Mouse (Mus musculus) WW6 (cell line): Measurements from ENCODE around the gene Trmt10b.

Experiments used
- DNase-seq: peaks from one replicate; pipeline ENCODE4 v3.0.0-alpha.2; 2013; ENCODE audit warnings: low read depth, low spot score

The Trmt10b gene

DNA sequence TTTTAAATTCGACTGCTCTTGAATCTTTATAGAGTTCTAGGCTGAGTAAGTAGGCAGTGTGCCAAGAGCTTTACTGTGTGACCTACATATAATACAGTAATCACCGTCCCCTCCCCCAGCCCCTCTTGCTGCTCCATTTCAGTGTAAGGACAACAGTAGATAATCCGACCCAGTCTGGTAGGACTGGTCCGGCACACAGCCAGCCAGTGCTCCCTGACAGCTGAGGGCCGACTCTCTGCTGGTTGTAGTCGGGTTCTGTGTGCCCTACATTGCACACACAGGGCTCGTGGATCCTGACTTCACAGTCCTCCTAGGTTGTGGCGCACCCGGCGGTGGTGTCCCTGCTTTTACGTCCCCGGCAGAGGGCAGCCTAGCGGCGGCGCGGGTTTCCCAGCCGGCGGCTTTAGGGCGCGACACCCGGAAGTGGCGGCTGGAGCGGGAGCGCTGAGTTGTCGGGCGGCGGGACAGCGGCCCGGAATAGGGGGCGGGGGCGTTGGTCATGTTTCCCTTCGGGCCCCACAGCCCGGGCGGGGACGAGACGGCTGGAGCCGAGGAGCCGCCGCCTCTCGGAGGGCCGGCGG is 44.8 kb downstream of the Trmt10b start, which contains the start of gene Dcaf10:
Gene Dcaf10, plus strand, starts transcription at position 433 of the 581 bp plus-strand sequence.
- DNase-seq = peak; percentile 84

DNA sequence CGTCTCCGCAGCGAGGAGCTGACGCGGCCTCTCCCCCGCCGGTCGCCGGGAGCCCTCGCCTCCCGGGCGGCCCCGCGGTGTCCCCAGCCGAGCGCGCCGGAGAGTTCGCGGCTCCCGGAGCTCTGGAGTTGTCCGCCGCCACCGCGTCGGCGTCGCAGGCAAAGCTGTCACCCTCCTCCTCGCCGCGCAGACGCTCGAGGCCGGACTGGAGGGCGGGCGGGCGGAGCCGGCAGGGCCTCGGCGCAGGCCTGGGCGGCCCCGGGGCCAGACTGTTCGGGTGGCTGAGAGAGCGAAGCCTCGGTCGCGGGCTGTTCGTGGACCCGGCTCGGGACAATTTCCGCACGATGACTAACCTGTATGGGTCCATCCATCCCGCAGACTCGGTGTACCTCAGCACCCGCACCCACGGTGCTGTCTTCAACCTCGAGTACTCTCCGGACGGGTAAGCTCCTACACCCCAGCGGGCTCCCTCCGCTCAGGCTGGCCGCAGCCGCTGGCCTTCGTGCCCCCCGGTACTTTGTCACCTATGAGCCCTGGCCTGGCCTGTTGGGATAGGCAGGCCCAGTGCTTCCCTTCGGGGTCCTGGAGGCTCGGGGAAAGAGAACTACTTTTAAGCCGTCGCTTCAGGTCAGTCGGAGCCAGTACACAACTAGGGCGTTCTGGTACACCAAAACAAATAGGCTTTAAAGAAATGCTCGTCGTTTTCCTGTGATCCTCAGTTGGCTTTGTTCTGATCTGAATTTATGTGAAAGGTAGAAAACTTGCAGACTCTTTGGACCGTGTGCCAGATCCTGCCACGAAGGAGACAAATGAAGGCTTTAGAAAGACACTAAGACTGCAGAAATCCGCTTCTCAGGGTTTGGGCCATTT is 45.6 kb downstream of the Trmt10b start, which contains the start of gene Exosc3:
Gene Exosc3, minus strand, starts transcription at position 447 of the 870 bp plus-strand sequence.
- no peak for DNase-seq

DNA sequence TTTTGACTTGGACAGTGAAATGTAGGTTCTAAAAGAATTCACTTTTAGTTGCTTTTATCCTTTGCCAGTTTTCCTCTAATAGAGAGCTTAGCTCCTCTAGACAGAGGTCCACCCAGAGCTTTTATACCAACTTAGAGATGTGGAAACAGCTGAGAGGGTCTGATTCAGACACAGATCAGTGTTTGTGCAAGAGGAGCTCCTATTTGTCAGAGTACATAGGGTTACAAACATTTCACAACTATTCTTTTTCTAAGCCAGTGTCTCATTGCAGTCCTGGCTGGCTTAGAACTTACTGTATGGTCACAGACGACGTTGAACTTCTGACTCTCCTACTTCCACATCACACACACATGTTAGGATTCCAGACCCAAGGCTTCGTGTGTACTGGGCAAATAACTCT is 59.7 kb downstream of the Trmt10b start:
- no peak for DNase-seq
